Mouse (Mus musculus): Measurements from ENCODE around the gene Ablim1.

The Ablim1 gene

DNA sequence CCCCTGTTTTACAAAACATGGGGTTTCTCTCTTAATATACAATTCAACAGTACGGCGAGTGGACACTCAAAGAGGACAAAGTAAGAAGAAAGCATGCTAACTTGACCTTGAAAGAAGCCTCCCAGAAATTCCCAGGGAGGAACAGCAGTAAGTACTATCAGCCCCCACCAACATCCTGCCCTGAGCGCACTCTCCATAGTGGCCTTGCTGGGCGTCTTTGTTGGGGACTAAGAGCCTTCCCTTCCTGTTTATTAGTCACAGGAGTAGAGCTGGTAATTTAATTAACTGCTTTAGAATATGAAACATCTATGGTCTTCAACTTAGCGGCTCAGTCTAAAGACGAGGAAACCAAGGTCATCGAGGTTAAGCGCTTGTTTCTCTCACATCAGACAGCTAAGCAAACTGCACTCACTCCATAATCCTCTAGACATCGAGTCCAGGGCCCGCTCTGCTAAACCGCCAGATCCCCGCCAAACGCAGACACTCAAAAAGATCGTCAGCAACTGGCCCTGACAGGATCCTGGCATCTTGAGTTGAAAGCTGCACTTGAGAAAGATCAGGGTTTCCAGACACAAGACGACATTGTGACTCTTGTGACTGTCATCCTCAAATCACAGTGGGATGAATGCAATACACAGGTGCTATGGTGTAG is 50.3 kb downstream of the Ablim1 start:
- DNase-seq (ENCODE audit: low spot score), result peak; percentile 53

DNA sequence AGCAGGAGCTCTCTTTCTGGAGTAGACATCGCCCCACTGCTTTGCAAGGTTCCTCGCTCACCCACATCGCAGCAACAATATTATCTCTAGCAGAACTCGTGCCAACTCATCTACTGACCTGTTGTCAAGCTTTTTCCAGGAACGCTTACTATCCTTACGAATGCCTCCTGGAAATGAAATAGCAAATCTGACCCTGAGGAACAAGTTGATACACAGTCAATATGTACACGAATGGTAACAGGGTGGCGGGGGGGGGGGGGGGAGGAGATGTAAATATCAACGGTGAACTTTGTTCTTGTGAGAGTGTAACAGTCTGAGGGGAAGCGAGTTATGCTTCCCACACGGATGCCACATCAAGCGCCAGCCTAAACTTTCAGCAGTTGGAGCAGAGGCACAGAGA is 56.9 kb downstream of the Ablim1 start:
- DNase-seq (ENCODE audit: low spot score), result no peak

DNA sequence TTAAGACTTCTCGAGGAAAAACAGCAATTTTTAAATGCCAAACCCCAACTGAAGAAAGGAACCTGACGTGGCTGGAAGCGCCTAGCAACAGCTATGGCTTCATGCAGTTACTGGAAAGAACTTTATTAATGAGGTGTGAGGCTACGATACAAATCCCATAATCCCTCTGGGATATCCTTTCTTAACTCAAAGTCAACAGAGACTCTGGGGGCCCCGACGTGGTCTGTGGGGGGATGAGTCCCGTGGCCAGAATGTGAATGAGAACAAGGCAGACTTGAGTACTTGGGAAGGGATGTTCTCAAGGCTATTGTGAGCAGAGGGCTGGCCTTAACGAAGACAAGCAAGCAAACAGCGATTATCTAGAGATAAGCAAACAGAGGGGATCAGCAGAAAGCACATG is 58.1 kb downstream of the Ablim1 start:
- peak; percentile 23 for DNase-seq (ENCODE audit: low spot score)

DNA sequence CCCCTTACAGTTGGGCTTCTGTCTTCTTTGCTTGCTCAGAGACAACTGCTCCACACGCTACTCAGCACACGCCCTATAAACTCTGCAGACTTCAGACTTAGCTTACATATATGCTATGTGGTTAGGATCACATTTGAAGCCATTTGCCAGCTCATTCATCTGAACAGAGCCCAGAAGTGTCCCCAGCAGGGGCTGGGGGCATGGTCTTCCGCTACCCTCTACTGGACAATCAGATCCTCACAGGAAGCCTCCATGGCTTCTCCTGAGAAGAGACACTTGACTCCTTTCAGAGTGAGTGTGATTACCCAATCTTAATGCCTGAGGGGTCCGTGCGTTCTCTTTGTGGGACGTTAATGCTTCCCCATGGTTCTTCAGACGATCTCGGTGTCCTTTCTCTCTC is 59.6 kb downstream of the Ablim1 start:
- DNase-seq (ENCODE audit: low spot score), result peak; percentile 41

DNA sequence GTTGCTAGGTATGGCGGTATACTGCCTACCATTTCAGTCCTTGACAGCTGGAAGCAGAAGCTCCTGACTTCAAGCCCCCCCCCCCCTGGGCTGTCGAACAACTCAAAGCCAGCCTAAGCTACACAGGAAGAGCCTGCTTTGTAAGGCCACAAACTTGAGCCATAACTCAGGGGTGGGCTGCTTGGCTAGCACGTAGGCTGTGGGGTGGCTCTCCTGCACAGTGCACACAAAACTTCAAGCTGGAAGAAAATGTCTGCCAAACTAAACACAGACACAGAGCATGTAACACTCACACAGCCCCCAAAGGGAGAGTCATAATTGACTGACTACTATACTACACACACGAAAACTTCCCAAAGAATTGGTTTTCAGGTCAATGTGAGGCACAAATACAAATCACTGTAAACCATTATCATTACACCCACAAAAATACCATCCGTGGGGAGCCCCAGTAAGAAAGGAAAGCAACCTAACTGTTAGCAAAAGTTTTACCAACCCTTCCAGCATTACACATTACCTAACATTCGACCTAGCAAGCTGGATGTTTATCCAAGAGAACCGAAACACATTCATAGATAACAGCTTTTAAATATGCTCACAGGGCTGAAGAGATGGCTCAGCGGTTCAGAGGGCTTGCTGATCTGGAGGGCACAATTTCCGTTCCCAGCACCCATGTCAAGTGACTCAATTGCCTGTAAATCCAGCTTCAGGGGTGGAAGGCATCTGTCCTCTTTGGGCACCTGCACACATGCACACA is 61.8 kb downstream of the Ablim1 start:
- no peak for DNase-seq (ENCODE audit: low spot score)

DNA sequence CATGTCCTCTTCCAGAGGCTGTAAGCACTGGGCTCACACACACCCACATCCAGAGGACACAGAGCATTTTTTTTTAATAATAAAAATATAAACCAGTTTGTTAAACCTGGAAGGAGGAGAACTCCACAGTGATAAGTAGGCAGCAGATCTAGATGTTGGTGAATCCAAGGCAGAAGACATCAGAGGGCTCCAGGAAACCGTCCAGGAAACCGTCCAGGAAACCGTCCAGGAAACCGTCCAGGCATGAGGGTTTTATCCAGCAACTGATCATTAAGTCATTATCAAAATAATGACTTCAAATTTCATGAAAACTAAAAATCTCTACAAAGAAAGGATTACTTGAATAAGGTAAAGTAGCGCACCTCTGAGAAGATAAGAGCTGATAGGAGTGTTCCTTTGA is 65.9 kb downstream of the Ablim1 start:
- DNase-seq (ENCODE audit: low spot score), result no peak

DNA sequence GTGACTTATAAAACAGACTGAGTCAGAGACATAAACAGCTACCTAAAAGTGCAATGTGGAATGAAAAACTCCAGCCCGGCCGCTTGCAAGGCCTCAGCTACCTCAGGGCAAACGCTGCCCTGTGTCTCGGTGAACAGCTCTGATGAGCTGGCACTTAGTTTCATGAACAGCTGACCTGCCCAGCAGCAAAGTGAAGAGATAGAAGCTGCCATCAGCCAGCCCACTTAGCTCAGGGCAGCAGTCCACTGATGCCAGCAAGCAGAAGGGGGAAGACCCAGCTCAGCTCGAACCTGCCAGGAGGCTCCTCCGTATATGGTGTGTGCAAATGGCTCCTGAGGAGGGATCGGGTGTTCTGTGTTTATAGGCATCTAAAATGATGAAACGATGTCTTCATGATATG is 67.5 kb downstream of the Ablim1 start:
- no peak for DNase-seq (ENCODE audit: low spot score)

DNA sequence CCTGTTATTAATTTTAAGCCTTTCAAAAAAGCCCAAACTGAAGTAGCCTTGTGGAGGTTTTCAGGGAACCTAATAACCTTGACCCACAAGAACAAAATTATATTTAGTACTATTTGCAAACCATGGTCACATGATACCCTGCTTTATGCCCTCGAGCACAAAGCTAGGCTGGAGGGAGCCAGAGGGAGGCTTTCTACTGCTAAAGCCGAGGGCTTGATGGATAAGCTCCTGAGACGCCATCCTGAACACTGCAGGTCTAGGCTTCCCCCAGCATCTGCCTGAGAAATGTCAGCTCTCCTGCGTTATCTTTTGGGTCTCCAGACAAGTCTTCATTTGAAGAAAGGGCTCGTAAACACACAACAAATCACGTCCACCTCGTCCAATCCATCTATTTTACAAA is 70.4 kb downstream of the Ablim1 start:
- DNase-seq (ENCODE audit: low spot score), result no peak

DNA sequence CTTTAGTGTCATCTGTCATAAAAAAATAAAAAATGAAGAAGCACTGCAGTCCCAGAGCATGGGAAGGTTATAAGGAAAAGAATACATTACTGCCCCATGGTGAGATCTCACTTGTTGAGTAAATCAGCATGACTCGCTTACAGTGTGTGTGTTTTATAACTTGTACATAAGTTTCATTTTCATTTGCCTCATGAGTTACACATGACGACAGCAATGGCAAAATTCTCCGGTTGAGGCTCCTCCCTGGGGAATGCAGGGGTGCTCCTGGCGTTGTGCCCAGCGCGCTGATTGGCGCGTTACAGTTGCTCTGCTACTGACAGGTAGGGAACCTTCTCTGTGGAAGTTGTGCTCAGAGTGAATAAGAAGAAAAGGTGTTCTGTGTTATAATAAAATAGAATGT is 71.1 kb downstream of the Ablim1 start:
- DNase-seq (ENCODE audit: low spot score), result no peak

DNA sequence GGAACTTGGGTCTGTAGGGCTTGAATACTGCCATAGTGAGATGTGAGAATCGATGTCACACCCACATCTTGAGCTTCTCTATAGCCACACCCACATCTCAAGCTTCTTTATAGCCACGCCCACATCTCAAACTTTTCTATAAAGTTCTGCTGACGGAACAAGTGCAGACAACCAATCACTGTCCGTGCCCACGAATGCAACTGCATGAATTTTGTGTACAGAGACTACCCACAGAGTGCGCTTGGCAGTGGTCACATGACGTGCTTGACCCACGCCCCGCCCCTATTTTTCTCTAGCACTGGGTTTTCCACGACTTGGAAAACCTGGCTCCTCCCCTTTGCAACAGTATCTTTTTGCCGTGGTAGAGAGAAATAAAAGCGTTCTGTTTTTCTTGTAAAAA is 71.5 kb downstream of the Ablim1 start:
- DNase-seq (ENCODE audit: low spot score), result no peak

DNA sequence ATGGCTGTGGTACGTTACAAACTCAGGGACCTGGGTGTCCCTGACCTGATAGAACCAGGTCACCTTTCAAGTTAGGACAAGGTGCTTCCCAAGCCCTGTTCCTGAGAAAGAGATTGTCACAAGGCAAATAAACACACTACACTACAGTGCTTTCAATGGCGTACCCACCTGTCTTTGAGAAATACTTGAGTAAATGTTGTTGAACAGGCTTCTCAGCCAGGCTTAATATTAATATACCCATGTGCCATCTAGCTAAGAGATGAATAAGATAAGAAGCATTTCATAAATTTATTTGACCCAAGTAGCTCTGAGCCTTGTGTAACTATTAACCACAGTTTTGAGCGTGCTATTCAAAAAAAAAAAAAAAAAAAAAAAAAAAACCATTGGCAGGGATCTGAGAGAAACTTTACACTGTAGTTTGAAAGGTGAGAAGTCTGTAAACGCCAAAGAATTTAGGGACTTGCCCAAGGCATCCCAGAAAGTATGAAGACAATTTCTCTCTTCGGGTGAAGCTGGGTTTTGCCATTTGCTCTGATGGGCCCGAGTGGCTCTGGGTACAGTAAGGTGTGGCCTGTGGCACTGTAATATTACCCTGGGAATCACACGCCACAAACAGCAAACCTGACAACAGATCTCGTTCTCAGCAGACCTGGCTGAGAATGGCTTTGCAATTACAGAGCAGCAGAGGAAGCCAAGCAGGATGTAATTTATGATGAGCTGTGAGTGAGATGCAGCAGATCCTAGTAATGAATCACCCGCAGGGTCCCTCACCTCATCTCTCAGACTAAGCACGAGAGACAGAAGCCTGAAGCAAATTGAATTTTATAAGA is 73.1 kb downstream of the Ablim1 start:
- no peak for DNase-seq (ENCODE audit: low spot score)

DNA sequence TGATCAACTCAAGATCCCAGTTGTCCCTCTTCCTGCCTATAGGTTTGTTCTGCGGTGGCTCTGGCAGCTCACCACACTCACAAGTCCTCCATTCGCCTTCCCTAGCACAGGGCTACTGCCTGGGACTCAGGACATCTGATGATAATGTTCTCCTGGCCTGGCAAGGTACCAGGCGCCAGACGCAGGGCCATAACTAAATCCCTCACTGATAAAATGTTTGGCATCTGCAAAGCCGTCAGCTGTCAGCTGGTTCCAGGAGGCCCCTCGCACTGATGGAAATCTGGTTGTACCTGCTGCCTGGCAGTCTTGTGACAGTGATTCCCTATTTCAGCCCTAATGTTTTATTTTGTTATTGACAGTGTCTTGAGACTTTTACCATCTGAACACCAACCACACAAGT is 74.5 kb downstream of the Ablim1 start:
- DNase-seq (ENCODE audit: low spot score), result no peak

DNA sequence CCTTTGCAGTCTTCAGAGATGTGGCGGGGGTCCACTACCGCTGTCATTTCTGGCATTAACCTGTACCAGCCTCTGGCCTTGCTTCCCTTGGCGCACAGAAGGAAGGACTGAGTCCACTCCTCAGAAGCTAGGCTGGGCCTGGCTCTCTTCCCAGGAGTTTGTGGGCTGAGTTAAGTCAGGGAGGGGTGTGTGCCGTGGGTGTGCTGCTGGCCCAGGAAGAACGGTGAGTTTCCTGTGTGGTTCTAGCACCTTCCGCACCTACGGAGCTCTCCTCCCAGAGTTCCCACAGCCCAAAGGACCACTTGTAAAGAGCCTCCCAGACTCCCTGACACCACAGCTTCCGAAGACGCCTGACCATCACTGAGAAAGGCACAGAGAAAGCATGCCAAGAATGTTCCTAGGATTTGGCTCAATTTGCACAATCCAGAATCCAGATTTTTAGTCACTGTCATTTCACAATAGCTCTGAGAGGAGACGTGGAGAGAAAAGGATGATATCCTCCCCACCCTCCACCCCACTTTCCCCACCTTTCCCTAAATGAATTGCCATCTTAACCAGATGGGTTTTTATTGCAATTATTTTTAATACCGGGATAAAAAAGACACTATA is 75.4 kb downstream of the Ablim1 start:
- DNase-seq (ENCODE audit: low spot score), result no peak

DNA sequence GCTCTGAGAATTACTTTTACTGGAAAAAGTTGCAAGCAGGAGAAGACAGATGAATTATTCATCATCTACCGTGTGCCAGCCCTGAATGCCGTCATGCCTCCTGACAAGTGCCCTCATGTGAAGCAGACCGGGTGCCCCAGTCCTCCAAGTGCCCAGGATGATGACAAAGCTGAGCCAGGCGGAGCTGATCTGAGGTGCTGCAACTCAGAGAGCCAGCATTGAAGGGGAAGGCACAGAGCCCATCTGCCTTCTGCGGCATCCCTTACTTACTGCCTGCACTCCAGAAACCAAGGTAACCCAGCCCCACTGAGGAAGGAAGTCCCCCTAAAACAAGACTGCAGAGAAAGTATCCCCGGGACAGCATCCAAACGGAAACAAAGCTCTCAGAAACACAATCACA is 76.3 kb downstream of the Ablim1 start:
- no peak for DNase-seq (ENCODE audit: low spot score)

DNA sequence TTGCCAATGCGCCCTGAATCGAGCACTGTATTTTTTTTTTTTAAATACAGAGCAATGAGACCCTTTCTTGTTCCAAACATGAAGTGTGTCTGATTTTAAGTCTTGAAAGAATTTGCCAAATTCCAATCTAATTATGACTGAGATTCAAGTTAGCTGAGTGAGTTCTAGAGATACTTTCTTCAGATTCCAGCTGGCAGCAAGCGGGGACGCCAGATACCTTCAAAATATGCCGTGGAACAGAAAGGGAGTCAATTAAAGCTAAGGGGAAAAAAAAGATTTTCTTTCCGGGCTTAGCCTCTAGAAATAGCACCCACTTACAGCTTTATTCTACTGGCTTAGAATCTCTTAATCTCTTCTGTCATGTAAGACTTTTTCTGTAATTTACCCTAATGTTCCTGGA is 77.2 kb downstream of the Ablim1 start:
- no peak for DNase-seq (ENCODE audit: low spot score)

DNA sequence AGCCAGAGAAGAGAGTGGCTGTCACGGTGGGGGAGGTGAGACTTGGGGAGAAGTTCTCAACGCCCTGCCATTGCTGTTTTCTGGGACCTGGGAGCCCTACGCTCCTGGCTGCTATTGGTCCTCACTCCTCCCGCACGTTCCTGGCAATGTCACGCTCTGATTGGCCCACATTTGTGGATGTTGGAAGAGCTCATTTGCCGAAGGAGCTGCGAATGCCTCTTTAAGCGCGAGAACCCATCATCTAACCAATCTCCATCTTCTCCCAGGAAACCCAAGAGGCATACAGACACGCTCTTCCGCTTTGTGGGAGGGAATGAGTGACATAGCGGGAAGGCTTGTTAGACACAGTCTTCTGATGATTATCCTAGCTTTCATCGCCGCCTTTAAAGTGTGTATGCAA is 78.1 kb downstream of the Ablim1 start:
- DNase-seq (ENCODE audit: low spot score), result no peak

DNA sequence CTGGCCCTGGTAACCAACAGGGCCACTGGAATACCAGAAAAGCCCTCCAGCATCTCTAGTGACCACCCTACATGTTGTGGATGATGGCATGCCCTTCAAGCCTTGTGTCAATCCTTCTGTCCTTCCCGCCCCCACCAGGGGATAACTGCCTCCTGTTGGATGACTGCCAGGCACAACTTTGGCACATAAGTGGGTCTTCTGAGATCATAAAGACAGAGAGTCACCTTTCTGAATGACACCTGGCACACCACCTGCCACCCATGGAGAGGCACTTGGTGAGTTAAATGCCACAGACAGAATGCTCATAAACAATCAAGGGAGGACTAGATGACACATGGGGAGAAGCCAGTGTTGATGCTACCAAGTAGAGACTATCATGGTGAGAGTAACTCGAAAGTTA is 78.8 kb downstream of the Ablim1 start:
- DNase-seq (ENCODE audit: low spot score), result no peak

DNA sequence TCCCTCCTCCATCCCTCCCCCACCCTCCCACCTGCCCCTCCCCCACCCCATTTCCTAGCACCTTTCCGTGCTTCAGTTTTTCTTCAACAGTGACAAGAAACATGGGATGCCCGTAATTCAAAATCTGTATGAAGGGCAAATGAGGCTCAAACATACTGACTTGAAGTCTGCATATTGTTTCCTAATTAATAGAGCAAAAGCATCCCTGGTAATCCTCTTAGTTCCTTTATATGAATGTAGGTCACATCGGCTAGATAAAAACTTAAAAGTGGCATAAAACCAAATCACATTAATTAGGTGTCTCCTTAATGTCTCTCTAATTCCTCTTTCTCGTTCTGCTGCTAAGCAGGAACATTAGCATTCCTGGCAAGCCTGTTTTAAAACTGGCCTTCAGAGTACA is 83.7 kb downstream of the Ablim1 start:
- DNase-seq (ENCODE audit: low spot score), result no peak

DNA sequence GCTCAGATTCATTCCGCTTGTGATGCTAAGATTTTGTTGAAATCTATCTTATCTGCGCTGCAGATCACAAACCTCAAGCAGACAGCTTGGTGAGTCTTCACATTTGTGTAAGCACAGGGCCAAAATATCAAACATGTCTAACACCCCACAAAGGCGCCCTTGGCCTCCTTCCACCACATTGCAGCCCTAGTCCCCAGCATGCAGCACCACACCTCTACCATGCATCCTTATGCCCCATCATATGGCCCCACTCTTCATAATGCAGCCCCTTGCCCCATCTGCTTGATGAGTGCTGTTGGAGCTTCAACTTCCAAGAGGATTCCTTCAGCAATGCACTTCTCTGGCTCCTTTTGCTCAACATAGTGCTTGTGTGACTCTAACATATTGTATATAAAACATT is 85.6 kb downstream of the Ablim1 start:
- no peak for DNase-seq (ENCODE audit: low spot score)

DNA sequence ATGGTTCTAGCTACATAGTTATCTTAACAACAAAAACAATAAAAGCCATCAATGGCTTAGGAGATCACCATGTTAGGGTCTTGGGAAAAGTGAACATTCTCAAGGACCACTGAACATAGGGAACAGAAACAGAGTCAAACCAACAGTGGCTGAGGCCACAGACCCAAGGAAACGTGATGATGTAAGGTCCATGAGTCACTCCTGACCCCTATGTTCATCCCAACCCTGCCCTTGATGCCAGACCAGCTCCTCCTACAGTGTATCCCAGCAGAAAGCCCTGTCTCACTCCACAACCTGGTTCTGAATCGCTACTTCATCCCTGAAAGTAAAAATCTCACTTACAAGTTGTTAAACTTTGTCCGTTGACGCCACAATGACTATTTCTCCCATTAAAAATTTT is 86.1 kb downstream of the Ablim1 start:
- DNase-seq (ENCODE audit: low spot score), result no peak

DNA sequence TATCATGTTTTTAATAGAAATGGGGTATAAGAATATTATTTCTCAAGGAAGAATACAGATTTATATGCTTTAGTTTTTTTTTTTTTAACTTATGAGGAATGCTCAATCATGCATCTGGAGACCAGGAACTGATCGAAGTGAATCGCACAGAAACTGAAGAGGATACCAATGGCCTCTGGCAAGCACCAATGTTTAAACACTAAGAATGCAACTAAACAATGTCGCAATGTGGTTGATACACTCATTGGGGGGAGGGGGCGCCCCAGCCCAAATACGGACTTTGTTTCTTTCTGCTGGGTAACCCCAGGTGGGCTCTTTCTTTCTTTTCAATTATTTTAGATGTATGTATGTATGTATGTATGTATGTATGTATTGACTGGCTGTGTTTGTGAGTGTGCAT is 90.3 kb downstream of the Ablim1 start:
- DNase-seq (ENCODE audit: low spot score), result no peak

DNA sequence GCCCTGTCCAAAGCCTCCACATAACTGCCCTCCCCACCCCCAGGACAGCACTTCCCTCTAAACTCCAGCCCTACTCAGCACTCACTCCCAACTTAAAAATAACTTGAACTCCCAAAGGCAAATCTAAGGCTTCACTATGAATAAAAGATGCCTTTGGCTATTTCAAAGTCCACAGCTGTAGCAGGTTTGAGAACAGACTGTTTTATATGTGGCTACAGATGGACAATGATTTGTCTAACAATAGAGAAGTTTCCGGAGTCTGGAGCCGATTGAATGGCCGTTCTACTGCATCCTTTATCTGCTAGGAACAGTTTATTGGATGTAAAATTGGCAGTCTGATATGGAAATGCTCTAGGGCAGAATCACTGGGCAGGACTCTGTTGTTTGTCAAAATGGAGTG is 91.0 kb downstream of the Ablim1 start:
- DNase-seq (ENCODE audit: low spot score), result no peak

DNA sequence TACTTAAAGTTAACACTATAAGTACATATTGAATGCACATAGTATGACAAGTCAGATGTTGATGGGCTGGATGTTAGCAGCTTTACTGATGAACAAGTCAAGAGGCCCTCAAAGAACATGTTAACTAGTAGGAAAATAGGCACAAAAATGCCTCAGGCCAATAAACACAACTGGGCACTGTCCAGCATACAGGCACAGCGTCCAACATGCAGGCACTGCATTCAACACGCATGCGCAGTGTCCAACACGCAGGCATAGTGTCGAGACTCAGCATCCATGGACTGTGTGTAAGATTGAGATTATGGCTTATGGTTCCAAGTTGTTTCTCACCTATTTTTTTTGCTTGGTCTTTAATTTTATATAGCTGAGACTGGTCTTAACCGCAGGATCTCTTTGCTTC is 92.1 kb downstream of the Ablim1 start:
- no peak for DNase-seq (ENCODE audit: low spot score)
